Mouse (Mus musculus): ENCODE measurements around the gene Ankrd52. TPM values are rescaled to one million over a fixed set of nuclear protein-coding genes. Genes with fewer than 3 reads are reported as not detected.
A peak's percentile ranks its signal among the peaks of the same experiment; 100 is the strongest.

The Ankrd52 gene
- polyA plus RNA-seq, 1 experiment from 2014 or later = 13.2 TPM

GRCm38 (mm10) chr10:128367899-128368401 lies 9.0 kb upstream of the Ankrd52 start:
- Histone ChIP-seq H3K27me3 (replicated peaks; ENCODE audit: control insufficient read depth, insufficient read depth, low read length) (no peaks in the 10 kb centered on the region), H3K4me3 (replicated peaks; ENCODE audit: low read length) (peak overlapping the region; percentile 85), H3K36me3 (ENCODE audit: control insufficient read depth, insufficient read depth) (peaks cover 11% of the 10 kb centered on the region; the same call in 1 of the 2 replicates), H3K27ac (ENCODE audit: low read length) (peak overlapping the region; percentile 97), H3K9ac (replicated peaks; ENCODE audit: low read depth, low read length) (peak overlapping the region; percentile 75), H3K9me3 (ENCODE audit: control insufficient read depth, low read length) (no peaks in the 10 kb centered on the region), H3K4me2 (ENCODE audit: low read length) (peak overlapping the region; percentile 87), H3K4me1 (replicated peaks; ENCODE audit: control insufficient read depth, insufficient read depth, low read length) (peaks cover 18% of the 10 kb centered on the region)
- WGBS = 11% methylated on average over 19 of the region's 19 CpGs
- ATAC-seq = no peak

GRCm38 (mm10) chr10:128368402-128369217 lies 8.3 kb upstream of the Ankrd52 start, which contains the start of gene Coq10a:
TSS of gene Coq10a (minus strand) at chr10:128368997.
- Histone ChIP-seq H3K9ac (replicated peaks; ENCODE audit: low read depth, low read length) (peak within 1 kb of the TSS; percentile 75), H3K27me3 (replicated peaks; ENCODE audit: control insufficient read depth, insufficient read depth, low read length) (no peaks in the 10 kb centered on the region), H3K9me3 (ENCODE audit: control insufficient read depth, low read length) (no peaks in the 10 kb centered on the region), H3K36me3 (ENCODE audit: control insufficient read depth, insufficient read depth) (peaks cover 6% of the 10 kb centered on the region; the same call in 1 of the 2 replicates), H3K4me2 (ENCODE audit: low read length) (peak within 1 kb of the TSS; percentile 87), H3K27ac (ENCODE audit: low read length) (peak within 1 kb of the TSS; percentile 97), H3K4me3 (replicated peaks; ENCODE audit: low read length) (peak within 1 kb of the TSS; percentile 85), H3K4me1 (replicated peaks; ENCODE audit: control insufficient read depth, insufficient read depth, low read length) (peaks cover 18% of the 10 kb centered on the region)
- peak; percentile 96 for ATAC-seq
- WGBS = under 1% methylated on average over 87 of the region's 87 CpGs

DNA sequence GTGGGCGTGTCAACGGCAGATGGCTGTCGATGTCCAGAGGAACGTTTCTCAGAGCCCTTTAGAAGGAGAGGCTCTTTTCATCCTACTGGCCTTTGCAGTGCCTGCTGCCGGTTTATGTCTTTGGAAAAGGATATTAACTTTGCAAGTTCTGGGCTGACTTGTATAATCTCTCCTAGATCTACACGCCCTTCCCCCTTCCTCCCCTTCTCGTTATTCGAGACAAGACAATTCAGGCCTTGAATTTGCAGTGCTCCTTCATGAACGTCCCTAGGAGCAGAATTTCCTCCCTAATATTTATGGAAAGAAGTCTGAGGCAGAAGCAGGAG lies 7.7 kb upstream of the Ankrd52 start:
- Histone ChIP-seq H3K4me3 (replicated peaks; ENCODE audit: low read length) (peak overlapping the region; percentile 85), H3K27ac (ENCODE audit: low read length) (peak overlapping the region; percentile 97), H3K27me3 (replicated peaks; ENCODE audit: control insufficient read depth, insufficient read depth, low read length) (no peaks in the 10 kb centered on the region), H3K36me3 (ENCODE audit: control insufficient read depth, insufficient read depth) (peaks cover 6% of the 10 kb centered on the region; the same call in 1 of the 2 replicates), H3K4me1 (replicated peaks; ENCODE audit: control insufficient read depth, insufficient read depth, low read length) (peaks cover 18% of the 10 kb centered on the region), H3K9ac (replicated peaks; ENCODE audit: low read depth, low read length) (peak overlapping the region; percentile 75), H3K4me2 (ENCODE audit: low read length) (peak overlapping the region; percentile 87), H3K9me3 (ENCODE audit: control insufficient read depth, low read length) (no peaks in the 10 kb centered on the region)
- no peak for ATAC-seq
- WGBS = 3% methylated on average over 9 of the region's 9 CpGs

DNA sequence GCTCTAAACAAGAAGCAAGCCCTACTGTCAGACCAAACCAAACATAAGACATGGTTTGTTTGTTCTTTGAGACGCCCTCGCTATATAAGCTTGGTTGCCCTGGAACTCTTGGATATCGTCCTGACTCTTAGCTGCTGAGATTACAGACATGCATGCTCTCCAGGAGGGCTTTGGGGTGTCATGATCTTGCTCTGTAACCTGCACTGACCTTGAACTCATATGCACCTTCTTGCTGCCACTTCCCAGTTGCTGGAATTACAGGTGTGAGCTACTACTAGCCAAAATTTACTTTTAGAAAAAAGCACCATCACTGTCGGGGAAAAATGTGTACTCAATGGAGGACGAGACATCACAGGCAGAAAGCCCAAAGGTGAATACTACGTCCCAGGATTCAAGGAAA lies 7.3 kb upstream of the Ankrd52 start:
- ATAC-seq = no peak
- peaks cover 6% of the 10 kb centered on the region; the same call in 1 of the 2 replicates for H3K36me3 ChIP-seq (ENCODE audit: control insufficient read depth, insufficient read depth)
- peak overlapping the region; percentile 85 for H3K4me3 ChIP-seq (replicated peaks; ENCODE audit: low read length)
- no peaks in the 10 kb centered on the region for H3K27me3 ChIP-seq (replicated peaks; ENCODE audit: control insufficient read depth, insufficient read depth, low read length)
- peak overlapping the region; percentile 75; the same call in 1 of the 2 replicates for H3K9ac ChIP-seq (replicated peaks; ENCODE audit: low read depth, low read length)
- WGBS = 79% methylated on average over 6 of the region's 6 CpGs
- H3K9me3 ChIP-seq (ENCODE audit: control insufficient read depth, low read length) = no peaks in the 10 kb centered on the region
- peak overlapping the region; percentile 97 for H3K27ac ChIP-seq (ENCODE audit: low read length)
- H3K4me2 ChIP-seq (ENCODE audit: low read length) = peak overlapping the region; percentile 87
- peaks cover 18% of the 10 kb centered on the region for H3K4me1 ChIP-seq (replicated peaks; ENCODE audit: control insufficient read depth, insufficient read depth, low read length)

- no peak overlapping the region for H3K9ac ChIP-seq (replicated peaks; ENCODE audit: low read depth, low read length)
- peaks cover 18% of the 10 kb centered on the region for H3K4me1 ChIP-seq (replicated peaks; ENCODE audit: control insufficient read depth, insufficient read depth, low read length)
- H3K4me3 ChIP-seq (replicated peaks; ENCODE audit: low read length) = no peak overlapping the region
- no peak overlapping the region for H3K4me2 ChIP-seq (ENCODE audit: low read length)
- H3K9me3 ChIP-seq (ENCODE audit: control insufficient read depth, low read length) = no peaks in the 10 kb centered on the region
- WGBS = 47% methylated on average over 5 of the region's 6 CpGs
- no peak for ATAC-seq
- peaks cover 4% of the 10 kb centered on the region; the same call in 1 of the 2 replicates for H3K36me3 ChIP-seq (ENCODE audit: control insufficient read depth, insufficient read depth)
- H3K27me3 ChIP-seq (replicated peaks; ENCODE audit: control insufficient read depth, insufficient read depth, low read length) = no peaks in the 10 kb centered on the region
- H3K27ac ChIP-seq (ENCODE audit: low read length) = no peak overlapping the region; the same call in 1 of the 2 replicates
These were observed 6.9 kb upstream of the Ankrd52 start for GRCm38 (mm10) chr10:128370021-128370420.

- WGBS = 51% methylated on average over 4 of the region's 4 CpGs
- no peaks in the 10 kb centered on the region for H3K27me3 ChIP-seq (replicated peaks; ENCODE audit: control insufficient read depth, insufficient read depth, low read length)
- peaks cover 18% of the 10 kb centered on the region for H3K4me1 ChIP-seq (replicated peaks; ENCODE audit: control insufficient read depth, insufficient read depth, low read length)
These were observed 6.3 kb upstream of the Ankrd52 start for GRCm38 (mm10) chr10:128370601-128371000.

GRCm38 (mm10) chr10:128372142-128372541 lies 4.8 kb upstream of the Ankrd52 start:
- H3K36me3 ChIP-seq (ENCODE audit: control insufficient read depth, insufficient read depth) = no peaks in the 10 kb centered on the region
- no peaks in the 10 kb centered on the region for H3K9me3 ChIP-seq (ENCODE audit: control insufficient read depth, low read length)
- ATAC-seq = no peak
- no peak overlapping the region for H3K9ac ChIP-seq (replicated peaks; ENCODE audit: low read depth, low read length)
- no peaks in the 10 kb centered on the region for H3K27me3 ChIP-seq (replicated peaks; ENCODE audit: control insufficient read depth, insufficient read depth, low read length)
- no peak overlapping the region for H3K27ac ChIP-seq (ENCODE audit: low read length)
- H3K4me2 ChIP-seq (ENCODE audit: low read length) = no peak overlapping the region
- no peak overlapping the region for H3K4me3 ChIP-seq (replicated peaks; ENCODE audit: low read length)
- peaks cover 24% of the 10 kb centered on the region for H3K4me1 ChIP-seq (replicated peaks; ENCODE audit: control insufficient read depth, insufficient read depth, low read length)
- WGBS = 84% methylated on average over 5 of the region's 5 CpGs

More at GRCm38 (mm10) chr10:128370601-128371000, 6.3 kb upstream of the Ankrd52 start:
- H3K36me3 ChIP-seq (ENCODE audit: control insufficient read depth, insufficient read depth) = no peaks in the 10 kb centered on the region
- no peak overlapping the region for H3K4me3 ChIP-seq (replicated peaks; ENCODE audit: low read length)
- H3K27ac ChIP-seq (ENCODE audit: low read length) = no peak overlapping the region
- H3K4me2 ChIP-seq (ENCODE audit: low read length) = no peak overlapping the region
- no peaks in the 10 kb centered on the region for H3K9me3 ChIP-seq (ENCODE audit: control insufficient read depth, low read length)
- no peak for ATAC-seq
- H3K9ac ChIP-seq (replicated peaks; ENCODE audit: low read depth, low read length) = no peak overlapping the region

- no peak overlapping the region for H3K27ac ChIP-seq (ENCODE audit: low read length)
- H3K4me2 ChIP-seq (ENCODE audit: low read length) = no peak overlapping the region
- 93% methylated on average over 6 of the region's 6 CpGs for WGBS
- no peak for ATAC-seq
- no peak overlapping the region for H3K9ac ChIP-seq (replicated peaks; ENCODE audit: low read depth, low read length)
- no peaks in the 10 kb centered on the region for H3K36me3 ChIP-seq (ENCODE audit: control insufficient read depth, insufficient read depth)
- H3K4me1 ChIP-seq (replicated peaks; ENCODE audit: control insufficient read depth, insufficient read depth, low read length) = peaks cover 18% of the 10 kb centered on the region
- no peaks in the 10 kb centered on the region for H3K9me3 ChIP-seq (ENCODE audit: control insufficient read depth, low read length)
- no peaks in the 10 kb centered on the region for H3K27me3 ChIP-seq (replicated peaks; ENCODE audit: control insufficient read depth, insufficient read depth, low read length)
- H3K4me3 ChIP-seq (replicated peaks; ENCODE audit: low read length) = no peak overlapping the region
These were observed 3.7 kb upstream of the Ankrd52 start for GRCm38 (mm10) chr10:128372989-128373748.

DNA sequence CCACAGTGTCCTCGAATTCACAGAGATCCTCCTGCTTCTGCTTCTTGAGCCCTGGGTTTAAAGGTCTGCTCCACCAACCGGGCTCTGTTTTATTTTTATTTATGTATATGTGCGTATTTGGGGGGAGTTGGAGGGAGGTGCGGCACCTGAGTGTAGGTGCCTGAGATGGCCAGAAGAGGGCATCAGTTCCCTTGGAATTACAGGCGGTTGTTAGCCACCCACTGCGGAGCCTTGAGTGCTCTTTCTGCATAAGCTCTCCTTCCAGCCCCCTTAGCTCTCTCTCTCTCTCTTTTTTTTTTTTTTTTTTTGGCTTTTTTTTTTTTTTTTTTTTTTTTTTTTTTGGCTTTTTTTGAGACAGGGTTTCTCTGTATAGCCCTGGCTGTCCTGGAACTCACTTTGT lies 2.5 kb upstream of the Ankrd52 start:
- no peaks in the 10 kb centered on the region for H3K9me3 ChIP-seq (ENCODE audit: control insufficient read depth, low read length)
- no peak overlapping the region for H3K4me2 ChIP-seq (ENCODE audit: low read length)
- no peak overlapping the region for H3K9ac ChIP-seq (replicated peaks; ENCODE audit: low read depth, low read length)
- no peak overlapping the region for H3K27ac ChIP-seq (ENCODE audit: low read length)
- 80% methylated on average over 6 of the region's 6 CpGs for WGBS
- peaks cover 27% of the 10 kb centered on the region for H3K4me1 ChIP-seq (replicated peaks; ENCODE audit: control insufficient read depth, insufficient read depth, low read length)
- peaks cover 2% of the 10 kb centered on the region; the same call in 1 of the 2 replicates for H3K36me3 ChIP-seq (ENCODE audit: control insufficient read depth, insufficient read depth)
- ATAC-seq = no peak
- no peak overlapping the region for H3K4me3 ChIP-seq (replicated peaks; ENCODE audit: low read length)
- H3K27me3 ChIP-seq (replicated peaks; ENCODE audit: control insufficient read depth, insufficient read depth, low read length) = no peaks in the 10 kb centered on the region
